9 mouse cellular contexts compared by ENCODE assay signal in genomic region chr4:155473319-155473718, GRCm38 (mm10). TPM values are rescaled to one million over a fixed set of nuclear protein-coding genes. Genes with fewer than 3 reads are reported as not detected.
DNase-seq lines count a peak whose midpoint lies in the region; ATAC-seq and TF ChIP-seq lines count a peak whose summit lies in the region.
"Had no signal": no experiment of that assay in that cellular context is flagged by ENCODE, and none has a peak within 500 bp of the region (broad histone marks: within the 10 kb centered on the region; RNA-seq: fewer than 3 reads in every experiment).

No protein-coding gene starts in this region.

- no peak overlapping the region for H3K4me3 ChIP-seq in embryonic facial prominence, embryonic 14.5 days (ENCODE audit: low read depth, low read length)
- H3K4me3 ChIP-seq in embryonic facial prominence, embryonic 10.5 days: no peak overlapping the region
- H3K4me3 ChIP-seq in heart, postnatal 0 days (ENCODE audit: low read depth, low read length): no peak overlapping the region
- H3K4me3 ChIP-seq: lung, embryonic 15.5 days had no signal

- H3K9ac ChIP-seq in embryonic facial prominence, embryonic 14.5 days (ENCODE audit: low read depth, low read length): no peak overlapping the region
- H3K9ac ChIP-seq in heart, postnatal 0 days (replicated peaks; ENCODE audit: low read depth, low read length): no peak overlapping the region
- H3K9ac ChIP-seq: lung, embryonic 15.5 days had no signal

- H3K27ac ChIP-seq in embryonic facial prominence, embryonic 14.5 days (replicated peaks; ENCODE audit: low read depth, low read length): no peak overlapping the region
- no peak overlapping the region for H3K27ac ChIP-seq in embryonic facial prominence, embryonic 10.5 days (replicated peaks)
- no peak overlapping the region for H3K27ac ChIP-seq in heart, postnatal 0 days (ENCODE audit: low read depth)
- H3K27ac ChIP-seq: lung, embryonic 15.5 days had no signal

- 0 out of 2 replicates have a peak, but pooled peaks cover 5% of the 10 kb centered on the region for H3K27me3 ChIP-seq in embryonic facial prominence, embryonic 14.5 days (replicated peaks; ENCODE audit: control insufficient read depth, insufficient read depth, low read length)
- H3K27me3 ChIP-seq in embryonic facial prominence, embryonic 10.5 days (replicated peaks; ENCODE audit: low read depth, poor library complexity, severe bottlenecking): peaks cover 35% of the 10 kb centered on the region
- H3K27me3 ChIP-seq in heart, postnatal 0 days (ENCODE audit: control insufficient read depth, insufficient read depth, low read length): peaks cover 9% of the 10 kb centered on the region; the same call in 1 of the 2 replicates
- H3K27me3 ChIP-seq: lung, embryonic 15.5 days had no signal

- no peak for ATAC-seq in embryonic facial prominence, embryonic 14.5 days (ENCODE audit: low read depth)
- peak; percentile 70 for ATAC-seq in heart, postnatal 0 days (ENCODE audit: insufficient read depth, low read depth)
- no peak for ATAC-seq in megakaryocyte progenitor cell, adult 5-6 weeks (replicated peaks; ENCODE audit: poor library complexity)

- TF ChIP-seq EP300 in heart, postnatal 0 days (IDR thresholded peaks at IDR 0.05; ENCODE audit: low read depth): no peak

- DNase-seq in embryonic facial prominence, embryonic 14.5 days (ENCODE audit: low spot score): peak; percentile 51
- no peak for DNase-seq in embryonic facial prominence, embryonic 10.5 days (ENCODE audit: low spot score)
- peak; percentile 52 for DNase-seq in urinary bladder, postnatal 14 days (ENCODE audit: low spot score)
- DNase-seq in urinary bladder, adult 18-20 months (ENCODE audit: low spot score in 2 of 2): no peak
- no peak for DNase-seq in heart, postnatal 0 days (ENCODE audit: low spot score)
- no peak for DNase-seq in left cerebral cortex, adult 9 months (ENCODE audit: low spot score in 2 of 2)
- no peak for DNase-seq in lung, postnatal 4 days

- WGBS in embryonic facial prominence, embryonic 14.5 days: 47% methylated on average over 5 of the region's 5 CpGs
- WGBS in embryonic facial prominence, embryonic 10.5 days: 72% methylated on average over 5 of the region's 5 CpGs
- 39% methylated on average over 5 of the region's 5 CpGs for WGBS in heart, postnatal 0 days

- H3K36me3 ChIP-seq in embryonic facial prominence, embryonic 14.5 days (ENCODE audit: control insufficient read depth, insufficient read depth, low read length): no peaks in the 10 kb centered on the region
- H3K36me3 ChIP-seq in embryonic facial prominence, embryonic 10.5 days (replicated peaks): no peaks in the 10 kb centered on the region
- no peaks in the 10 kb centered on the region for H3K36me3 ChIP-seq in heart, postnatal 0 days (replicated peaks; ENCODE audit: control insufficient read depth, insufficient read depth, low read length)
- H3K36me3 ChIP-seq: lung, embryonic 15.5 days had no signal

- no peaks in the 10 kb centered on the region for H3K9me3 ChIP-seq in embryonic facial prominence, embryonic 14.5 days (ENCODE audit: control insufficient read depth, low read length)
- no peaks in the 10 kb centered on the region for H3K9me3 ChIP-seq in embryonic facial prominence, embryonic 10.5 days
- no peaks in the 10 kb centered on the region for H3K9me3 ChIP-seq in heart, postnatal 0 days (replicated peaks; ENCODE audit: control insufficient read depth, low read length)
- H3K9me3 ChIP-seq: lung, embryonic 15.5 days had no signal

- no peak overlapping the region for H3K4me2 ChIP-seq in embryonic facial prominence, embryonic 14.5 days (ENCODE audit: low read depth, low read length)
- H3K4me2 ChIP-seq in heart, postnatal 0 days (ENCODE audit: low read depth, low read length): no peak overlapping the region
- H3K4me2 ChIP-seq: lung, embryonic 15.5 days had no signal

- H3K4me1 ChIP-seq in embryonic facial prominence, embryonic 14.5 days (ENCODE audit: control insufficient read depth, insufficient read depth, low read length): 0 out of 2 replicates have a peak, but pooled peaks cover 2% of the 10 kb centered on the region
- H3K4me1 ChIP-seq in embryonic facial prominence, embryonic 10.5 days: peaks cover 11% of the 10 kb centered on the region
- peaks cover 11% of the 10 kb centered on the region; the same call in 1 of the 2 replicates for H3K4me1 ChIP-seq in heart, postnatal 0 days (ENCODE audit: control insufficient read depth, insufficient read depth)

- TF ChIP-seq CTCF in heart, postnatal 0 days (IDR thresholded peaks at IDR 0.05; ENCODE audit: low read depth): no peak

RNA-seq across cellular contexts. Expression of gene Tmem52, which starts 4.4 kb away (rescaled TPM):
- polyA plus RNA-seq in embryonic facial prominence, embryonic 14.5 days (2014; fragmentation: Nextera tagmentation; extraction: Ambion mirVana): 0.54 and 1.3 TPM in 2 replicates
- polyA plus RNA-seq in embryonic facial prominence, embryonic 10.5 days (2016; fragmentation: Nextera tagmentation; extraction: Ambion mirVana): 0.16 TPM in 1 of 2 replicates, not detected in the other
- total RNA-seq in heart, postnatal 0 days (2014; rRNA removed; ENCODE audit: low replicate concordance): not detected in 2 replicates
- 0.12 TPM in 1 of 2 replicates, not detected in the other for polyA plus RNA-seq in heart, postnatal 0 days (2015; fragmentation: Nextera tagmentation; extraction: Ambion mirVana)
- total RNA-seq in megakaryocyte progenitor cell, adult 5-6 weeks (2015): 0.15 TPM in 1 of 2 replicates, not detected in the other
- total RNA-seq in megakaryocyte progenitor cell, adult 5-6 weeks (2017): not detected in 2 replicates

RNA-seq across cellular contexts. Expression of gene Gnb1, which starts 17.8 kb away (rescaled TPM):
- 448 and 484 TPM in 2 replicates for polyA plus RNA-seq in embryonic facial prominence, embryonic 14.5 days (2014; fragmentation: Nextera tagmentation; extraction: Ambion mirVana)
- 642 and 655 TPM in 2 replicates for polyA plus RNA-seq in embryonic facial prominence, embryonic 10.5 days (2016; fragmentation: Nextera tagmentation; extraction: Ambion mirVana)
- total RNA-seq in heart, postnatal 0 days (2014; rRNA removed; ENCODE audit: low replicate concordance): 158 and 184 TPM in 2 replicates
- 249 and 255 TPM in 2 replicates for polyA plus RNA-seq in heart, postnatal 0 days (2015; fragmentation: Nextera tagmentation; extraction: Ambion mirVana)
- 230 and 233 TPM in 2 replicates for total RNA-seq in megakaryocyte progenitor cell, adult 5-6 weeks (2015)
- 165 and 170 TPM in 2 replicates for total RNA-seq in megakaryocyte progenitor cell, adult 5-6 weeks (2017)

Comparison
In these comparisons a context has a peak if more than half of its experiments do, and no peak if none do; other contexts are left out.
1. DNase-seq: peak in embryonic facial prominence, embryonic 14.5 days (single experiment) and urinary bladder, postnatal 14 days (single experiment); none in embryonic facial prominence, embryonic 10.5 days (single experiment), urinary bladder, adult 18-20 months (0 of 2), heart, postnatal 0 days (single experiment), left cerebral cortex, adult 9 months (0 of 2) and lung, postnatal 4 days (0 of 2).